Mouse (Mus musculus) heart, embryonic 11.5 days (tissue): ENCODE measurements around the gene Polr3g. TPM values are rescaled to one million over a fixed set of nuclear protein-coding genes. Genes with fewer than 3 reads are reported as not detected.

ENCODE experiments used
- ATAC-seq: fragments of 200-750 bp; cut with Nextera tagmentation; replicated peaks from 2 replicates; pipeline ENCODE4 v1.8.0; 2017; ENCODE audit warnings: moderate library complexity; ENCODE audit not compliant: insufficient number of reproducible peaks, low FRiP score, low TSS enrichment
- H3K27ac ChIP-seq: fragments of 300-500 bp; sonication (generic); 2 replicates; pipeline ENCODE4 v1.5.1; 2014; ENCODE audit warnings: mild to moderate bottlenecking, low read depth, low read length
- H3K27me3 ChIP-seq: fragments of 300-500 bp; sonication (generic); 2 replicates; pipeline ENCODE4 v1.6.1; 2014; ENCODE audit warnings: mild to moderate bottlenecking, low read length, mixed read lengths; ENCODE audit not compliant: control insufficient read depth, insufficient read depth
- H3K36me3 ChIP-seq: fragments of 300-500 bp; sonication (generic); 2 replicates; pipeline ENCODE4 v1.6.1; 2014; ENCODE audit warnings: mild to moderate bottlenecking, low read length, moderate library complexity, mixed read lengths; ENCODE audit not compliant: control insufficient read depth, insufficient read depth
- H3K4me1 ChIP-seq: fragments of 300-500 bp; sonication (generic); 2 replicates; pipeline ENCODE4 v1.6.1; 2014; ENCODE audit warnings: low read length; ENCODE audit not compliant: control insufficient read depth, insufficient read depth
- H3K4me2 ChIP-seq: fragments of 300-500 bp; sonication (generic); 2 replicates; pipeline ENCODE4 v1.6.1; 2014; ENCODE audit warnings: mild to moderate bottlenecking, moderate library complexity
- H3K4me3 ChIP-seq: fragments of 300-500 bp; sonication (generic); 2 replicates; pipeline ENCODE4 v1.5.1; 2014; ENCODE audit warnings: low read depth, low read length
- H3K9ac ChIP-seq: fragments of 300-500 bp; sonication (generic); 2 replicates; pipeline ENCODE4 v1.6.1; 2014; ENCODE audit warnings: mild to moderate bottlenecking, low read depth, low read length, moderate library complexity
- H3K9me3 ChIP-seq: fragments of 300-500 bp; sonication (generic); replicated peaks from 2 replicates; pipeline ENCODE4 v1.6.1; 2016; ENCODE audit warnings: low read length; ENCODE audit not compliant: control insufficient read depth
- WGBS: fragments of 180-500 bp; shearing (Covaris S2); extraction: QIAGEN DNeasy Blood & Tissue Kit; methylation state at CpG from one replicate; pipeline ENCODE4 v1.1.7; 2014; ENCODE audit not compliant: insufficient replicate concordance; 5-methylcytosine and 5-hydroxymethylcytosine counted together
- polyA plus RNA-seq: library from polyadenylated mRNA; unstranded; fragments of >200 nt; fragmentation: Nextera tagmentation; extraction: Ambion mirVana; gene quantifications from 2 replicates; pipeline ENCODE4 v1.2.1, GENCODE M21; 2014

Polr3g gene
- polyA plus RNA-seq, result 22.5 and 26.2 TPM in 2 replicates

DNA sequence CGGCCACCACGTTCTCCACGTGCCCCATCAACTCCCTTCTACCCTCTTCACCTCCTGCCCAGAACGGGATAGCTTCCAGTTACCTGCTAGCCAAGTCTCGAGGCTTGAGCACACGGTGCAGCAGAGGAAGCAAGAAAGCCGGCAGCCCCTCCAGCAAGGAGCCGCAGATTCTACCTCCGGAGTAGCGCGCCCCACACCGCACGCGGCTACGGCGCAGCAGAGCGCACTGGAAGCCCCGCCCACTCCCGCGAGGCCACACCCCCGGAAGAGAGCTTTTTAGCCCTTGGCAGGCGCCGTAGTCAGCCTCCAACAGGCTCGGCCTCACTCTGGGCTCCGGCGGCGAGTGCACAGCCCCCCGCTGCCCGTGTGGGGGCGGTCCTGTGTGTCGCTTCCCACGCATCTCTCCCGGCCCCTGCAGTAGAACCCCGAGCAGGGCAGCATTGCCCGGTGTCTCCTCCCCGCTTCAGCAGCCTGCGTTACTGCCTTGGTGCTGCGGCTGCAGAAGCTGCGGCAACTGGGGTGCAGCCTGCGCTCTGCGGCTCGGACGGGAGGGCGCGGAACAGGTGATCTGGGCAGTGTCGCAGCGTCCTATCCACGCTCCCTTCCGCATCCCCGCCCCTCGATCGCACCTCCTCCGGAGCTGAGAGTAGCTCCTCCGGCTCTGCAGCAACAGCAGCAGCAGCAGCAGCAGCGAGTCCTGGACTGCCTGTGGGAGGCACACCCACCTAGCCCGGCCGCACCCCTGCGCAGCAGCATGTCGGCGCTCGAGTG, at the start of gene Polr3g, which contains the start of gene Mblac2:
Gene Polr3g (minus strand): TSS at position 239 of the 771 bp plus-strand sequence.
Gene Mblac2 (plus strand): TSS at position 567 of the 771 bp plus-strand sequence.
- H3K27me3 ChIP-seq, result no peaks in the 10 kb centered on the region
- peak within 1 kb of the TSS; percentile 80 for H3K9ac ChIP-seq
- peaks cover 17% of the 10 kb centered on the region for H3K4me1 ChIP-seq
- H3K36me3 ChIP-seq, result no peaks in the 10 kb centered on the region
- H3K27ac ChIP-seq, result peak within 1 kb of the TSS; percentile 87
- peak; percentile 94 for ATAC-seq
- H3K9me3 ChIP-seq, result no peaks in the 10 kb centered on the region
- H3K4me3 ChIP-seq, result peak within 1 kb of the TSS; percentile 71
- peak within 1 kb of the TSS; percentile 99 for H3K4me2 ChIP-seq
- under 1% methylated on average over 61 of the region's 61 CpGs for WGBS

GRCm38 (mm10) chr13:81760379-81760778, 49.6 kb upstream of the Polr3g start:
- no peak for ATAC-seq
- 27% methylated on average over 3 of the region's 3 CpGs for WGBS
- no peak overlapping the region for H3K4me3 ChIP-seq
- no peak overlapping the region for H3K4me2 ChIP-seq
- no peak overlapping the region for H3K9ac ChIP-seq
- no peaks in the 10 kb centered on the region for H3K27me3 ChIP-seq
- no peaks in the 10 kb centered on the region for H3K9me3 ChIP-seq
- H3K4me1 ChIP-seq, result 0 out of 2 replicates have a peak, but pooled peaks cover 3% of the 10 kb centered on the region
- H3K36me3 ChIP-seq, result no peaks in the 10 kb centered on the region
- no peak overlapping the region for H3K27ac ChIP-seq

DNA sequence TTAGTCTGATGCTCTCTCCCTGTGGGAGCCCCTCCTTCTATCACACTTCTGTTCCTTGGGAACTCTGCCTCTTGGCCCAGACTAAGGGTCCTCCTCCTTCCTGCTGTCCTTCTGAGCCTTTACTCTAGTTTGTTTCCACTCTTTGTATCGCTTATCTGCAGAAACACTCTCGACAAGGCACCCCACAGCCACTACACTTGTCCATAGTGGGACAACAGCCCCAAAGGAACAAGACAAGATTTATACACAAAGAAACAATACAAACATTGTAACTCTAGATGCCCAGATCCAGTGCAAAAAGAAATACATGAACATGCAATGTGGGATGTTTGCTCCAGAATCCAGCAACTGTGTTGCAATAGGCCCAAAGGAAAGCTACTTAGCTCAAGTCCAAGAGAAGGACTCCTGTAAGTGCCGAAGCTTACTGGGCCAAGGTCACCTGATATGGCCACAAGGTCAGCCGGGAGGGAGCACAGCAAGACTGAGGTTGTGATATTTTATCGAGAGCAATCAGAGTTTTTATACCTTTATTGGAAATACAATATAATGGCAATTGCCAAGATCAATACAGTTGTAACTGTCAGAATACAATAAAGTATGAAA, 46.3 kb upstream of the Polr3g start:
- H3K27ac ChIP-seq, result no peak overlapping the region
- ATAC-seq, result no peak
- H3K9me3 ChIP-seq, result no peaks in the 10 kb centered on the region
- H3K36me3 ChIP-seq, result no peaks in the 10 kb centered on the region
- no peaks in the 10 kb centered on the region for H3K27me3 ChIP-seq
- 0 out of 2 replicates have a peak, but pooled peaks cover 3% of the 10 kb centered on the region for H3K4me1 ChIP-seq
- 64% methylated on average over 5 of the region's 5 CpGs for WGBS
- H3K4me2 ChIP-seq, result no peak overlapping the region
- H3K9ac ChIP-seq, result no peak overlapping the region
- no peak overlapping the region for H3K4me3 ChIP-seq

- Histone ChIP-seq H3K4me1 (0 out of 2 replicates have a peak, but pooled peaks cover 3% of the 10 kb centered on the region), H3K4me2 (no peak overlapping the region), H3K4me3 (no peak overlapping the region), H3K9ac (no peak overlapping the region), H3K27me3 (no peaks in the 10 kb centered on the region), H3K27ac (no peak overlapping the region), H3K9me3 (no peaks in the 10 kb centered on the region), H3K36me3 (no peaks in the 10 kb centered on the region)
- WGBS, result 82% methylated on average over 1 of the region's 1 CpGs
- no peak for ATAC-seq
These were observed 44.5 kb upstream of the Polr3g start for GRCm38 (mm10) chr13:81755324-81755723.

DNA sequence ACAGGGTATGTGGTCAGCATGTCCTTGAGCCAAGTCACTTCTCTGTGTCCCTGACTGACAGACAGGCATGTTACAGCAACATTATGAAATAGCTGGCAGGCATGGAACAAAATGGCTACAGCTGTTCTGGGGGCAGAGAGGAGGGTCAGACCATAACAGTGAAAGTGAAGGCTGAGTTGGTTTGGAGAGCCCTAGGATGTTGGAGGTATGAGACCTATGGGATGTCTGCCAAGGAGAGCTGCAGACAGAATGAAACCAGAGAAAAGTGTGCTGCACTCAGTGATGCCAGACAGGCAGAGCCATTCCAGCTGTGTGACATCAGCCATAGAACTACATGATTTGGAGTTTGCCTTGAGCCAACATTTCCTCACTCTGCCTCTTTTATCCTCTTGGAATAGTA, 44.1 kb upstream of the Polr3g start:
- Histone ChIP-seq H3K4me2 (no peak overlapping the region), H3K4me1 (0 out of 2 replicates have a peak, but pooled peaks cover 3% of the 10 kb centered on the region), H3K4me3 (no peak overlapping the region), H3K27ac (no peak overlapping the region), H3K9ac (no peak overlapping the region), H3K9me3 (no peaks in the 10 kb centered on the region), H3K27me3 (no peaks in the 10 kb centered on the region), H3K36me3 (no peaks in the 10 kb centered on the region)
- ATAC-seq, result no peak

DNA sequence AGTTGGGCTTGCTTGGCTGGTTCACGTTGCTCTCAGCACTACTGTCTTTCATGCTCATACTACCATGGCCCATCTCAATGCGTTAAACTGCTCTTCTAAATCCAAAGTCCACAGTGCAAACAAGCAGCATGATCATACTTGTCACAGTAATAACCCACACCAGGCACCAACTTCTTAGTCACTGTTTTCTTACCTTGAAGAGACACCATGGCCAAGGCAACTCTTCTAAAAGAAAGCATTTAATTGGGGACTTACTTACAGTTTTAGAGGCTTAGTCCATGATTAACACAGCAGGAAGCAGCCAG, 33.2 kb upstream of the Polr3g start:
- Histone ChIP-seq H3K4me1 (no peaks in the 10 kb centered on the region), H3K36me3 (no peaks in the 10 kb centered on the region), H3K4me3 (no peak overlapping the region), H3K9ac (no peak overlapping the region), H3K9me3 (no peaks in the 10 kb centered on the region), H3K27me3 (no peaks in the 10 kb centered on the region), H3K27ac (no peak overlapping the region), H3K4me2 (no peak overlapping the region)
- WGBS, result 35% methylated on average over 2 of the region's 2 CpGs
- no peak for ATAC-seq

- ATAC-seq, result no peak
- H3K4me3 ChIP-seq, result no peak overlapping the region
- no peak overlapping the region for H3K4me2 ChIP-seq
- no peaks in the 10 kb centered on the region for H3K36me3 ChIP-seq
- WGBS, result 44% methylated on average over 10 of the region's 10 CpGs
- H3K9me3 ChIP-seq, result no peaks in the 10 kb centered on the region
- H3K9ac ChIP-seq, result no peak overlapping the region
- H3K27me3 ChIP-seq, result no peaks in the 10 kb centered on the region
- no peaks in the 10 kb centered on the region for H3K4me1 ChIP-seq
- H3K27ac ChIP-seq, result no peak overlapping the region
These were observed 32.7 kb upstream of the Polr3g start for GRCm38 (mm10) chr13:81743391-81744091.

- H3K27me3 ChIP-seq, result no peaks in the 10 kb centered on the region
- H3K4me1 ChIP-seq, result no peaks in the 10 kb centered on the region
- H3K36me3 ChIP-seq, result no peaks in the 10 kb centered on the region
- WGBS, result 37% methylated on average over 3 of the region's 3 CpGs
- 0 out of 2 replicates have a peak, but pooled peaks have one; percentile 10 for ATAC-seq
- H3K4me3 ChIP-seq, result no peak overlapping the region
- H3K9ac ChIP-seq, result no peak overlapping the region
- no peaks in the 10 kb centered on the region for H3K9me3 ChIP-seq
- no peak overlapping the region for H3K4me2 ChIP-seq
- no peak overlapping the region for H3K27ac ChIP-seq
These were observed 30.1 kb upstream of the Polr3g start for GRCm38 (mm10) chr13:81740898-81741297.
